Mouse (Mus musculus): ENCODE results near the gene Nop9.

GRCm38 (mm10) chr14:55733889-55734288 is 11.6 kb upstream of the Nop9 start:
- TF ChIP-seq POLR2A (IDR thresholded peaks at IDR 0.05; ENCODE audit: borderline replicate concordance, extremely low read depth, low read depth, low read length), result no peak
- TF ChIP-seq CTCF (IDR thresholded peaks at IDR 0.05; ENCODE audit: insufficient read depth, low read length), result no peak
